Mouse (Mus musculus): ENCODE data around the gene Mapk7. TPM values are rescaled to one million over a fixed set of nuclear protein-coding genes. Genes with fewer than 3 reads are reported as not detected.

Gene Mapk7
- total RNA-seq, 4 experiments from 2014 or later, result 15.2 to 22.1 (median 20.4) TPM

DNA sequence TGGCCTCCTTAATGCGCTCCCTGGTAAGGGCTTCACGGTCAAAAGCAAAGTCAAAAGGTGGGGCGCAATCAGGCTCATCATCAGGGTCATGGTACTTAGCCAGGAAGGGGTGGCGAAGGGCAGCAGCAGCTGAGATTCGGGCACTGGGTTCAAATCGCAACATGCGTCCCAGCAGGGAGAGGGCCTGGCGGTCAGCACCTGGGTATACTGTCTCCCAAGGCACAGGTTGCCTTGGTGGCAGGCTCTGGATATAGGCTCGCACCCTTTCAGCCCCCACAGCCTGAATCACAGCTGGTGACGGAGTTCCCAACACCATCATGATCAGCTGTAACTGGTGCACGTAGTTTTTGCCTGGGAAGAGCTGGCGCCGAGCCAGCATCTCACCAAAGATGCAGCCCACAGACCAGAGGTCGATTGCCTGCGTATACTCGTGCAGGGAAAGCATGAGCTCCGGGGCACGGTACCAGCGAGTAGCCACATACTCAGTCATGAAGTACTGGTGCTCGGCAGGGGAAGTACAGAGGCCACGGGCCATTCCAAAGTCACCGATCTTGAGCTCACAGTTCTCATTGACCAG, 3.2 kb downstream of the Mapk7 start:
- no peak for DNase-seq

DNA sequence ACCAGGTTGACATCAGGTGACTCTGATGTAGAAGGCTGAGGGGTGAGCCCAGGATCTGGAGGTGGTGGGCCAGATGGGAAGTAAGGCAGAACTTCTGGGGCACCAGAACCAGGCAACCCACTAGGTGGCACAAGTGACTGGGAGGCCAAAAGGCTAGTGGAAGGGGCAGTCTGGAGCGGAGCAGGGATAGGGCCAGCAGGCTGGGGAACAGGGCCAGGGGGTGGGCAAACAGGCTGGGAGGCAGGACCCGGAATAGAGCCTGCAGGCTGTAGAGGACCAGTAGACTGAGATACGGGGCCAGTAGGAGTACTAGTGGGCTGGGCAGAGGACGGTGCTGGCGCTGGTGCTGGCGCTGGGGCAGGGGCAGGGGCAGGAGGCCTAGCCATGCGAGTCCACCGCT, 4.3 kb downstream of the Mapk7 start:
- DNase-seq, result no peak

DNA sequence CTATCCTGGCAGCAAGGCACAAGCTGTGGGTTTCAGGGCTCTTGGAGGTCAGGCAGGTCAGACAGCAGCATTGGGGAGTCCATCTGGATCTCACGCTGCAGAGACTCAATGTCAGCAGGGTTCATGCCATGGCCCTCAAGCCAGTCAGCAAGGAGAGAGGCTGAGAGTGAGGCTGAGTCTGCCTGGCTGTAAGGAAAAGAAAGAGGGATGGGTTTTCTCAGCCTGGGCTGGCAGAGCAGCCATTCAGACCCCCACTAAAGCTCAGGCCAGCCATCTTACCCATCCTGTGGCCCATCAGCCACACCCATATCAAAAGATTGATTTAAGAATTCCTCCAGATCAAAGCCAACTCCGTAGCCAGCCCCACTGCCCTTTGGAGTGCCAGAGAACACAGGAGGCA, 5.1 kb downstream of the Mapk7 start:
- DNase-seq, result no peak

DNA sequence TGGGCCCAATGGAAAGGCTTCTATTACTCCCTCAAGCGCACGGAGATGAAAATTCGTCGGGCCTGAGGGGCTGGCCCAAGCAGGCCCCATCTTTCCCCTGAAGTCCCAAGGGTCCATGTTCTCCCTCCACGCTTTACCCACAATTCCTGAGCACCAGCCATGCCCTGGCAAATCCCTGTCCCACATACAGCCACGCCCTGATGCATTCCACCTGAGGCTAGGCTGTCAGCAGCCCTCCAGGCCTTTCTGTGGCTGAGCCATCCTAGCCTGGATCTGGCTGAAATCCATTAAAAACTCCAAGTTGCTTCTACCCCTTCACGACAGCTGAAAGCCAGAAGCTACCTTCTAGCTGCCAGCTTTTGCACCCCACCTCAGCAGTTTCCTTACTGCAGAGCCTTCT, 6.3 kb downstream of the Mapk7 start:
- no peak for DNase-seq

DNA sequence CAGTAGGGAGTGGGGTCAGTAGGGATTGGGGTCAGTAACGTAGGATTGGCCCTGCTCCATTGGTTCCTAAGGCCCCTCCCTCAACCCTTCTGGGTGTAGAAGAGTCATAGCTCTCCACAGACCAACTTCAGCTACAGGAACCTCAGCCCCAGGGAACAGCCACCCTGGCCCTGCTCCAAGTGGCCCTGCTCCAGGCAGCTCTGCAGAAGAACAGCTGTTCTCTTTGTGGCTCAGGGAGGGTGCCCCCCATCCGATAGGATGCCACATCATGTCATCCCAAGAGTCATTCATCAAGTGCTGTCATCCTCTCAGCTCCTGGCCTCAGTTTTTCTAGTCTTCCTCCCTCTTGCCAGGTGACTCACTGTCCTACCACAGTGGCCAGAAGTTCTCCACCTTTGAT, 6.8 kb downstream of the Mapk7 start:
- DNase-seq, result no peak

DNA sequence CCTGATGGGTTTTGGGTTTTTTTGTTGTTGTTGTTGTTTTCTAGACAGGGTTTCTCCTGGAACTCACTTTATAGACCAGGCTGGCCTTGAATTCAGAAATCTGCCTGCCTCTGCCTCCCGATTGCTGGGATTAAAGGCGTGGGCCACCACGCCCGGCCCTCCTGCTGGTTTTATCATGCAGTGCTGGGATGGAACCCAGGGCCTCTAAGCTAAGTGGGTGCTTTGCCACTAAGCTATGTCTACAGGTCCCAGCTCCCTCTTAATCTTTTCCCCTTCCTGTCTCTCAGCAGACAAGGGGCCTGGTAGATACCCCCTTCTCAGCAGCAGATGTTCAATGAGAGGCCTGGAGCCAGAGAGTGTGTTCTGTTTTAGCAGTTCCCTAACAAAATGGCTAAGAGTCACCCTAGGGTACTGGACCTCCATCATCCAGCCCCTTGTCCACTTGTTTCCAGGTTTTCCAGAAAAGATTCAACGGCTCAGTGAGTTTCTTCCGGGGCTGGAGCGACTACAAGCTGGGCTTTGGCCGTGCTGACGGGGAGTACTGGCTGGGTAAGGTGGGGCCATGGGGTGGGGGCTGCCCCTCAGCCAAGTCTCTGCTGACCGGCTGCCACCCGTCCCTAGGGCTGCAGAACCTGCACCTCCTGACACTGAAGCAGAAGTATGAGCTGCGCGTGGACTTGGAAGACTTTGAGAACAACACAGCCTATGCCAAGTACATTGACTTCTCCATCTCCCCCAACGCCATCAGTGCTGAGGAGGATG, 7.6 kb downstream of the Mapk7 start:
- no peak for DNase-seq

DNA sequence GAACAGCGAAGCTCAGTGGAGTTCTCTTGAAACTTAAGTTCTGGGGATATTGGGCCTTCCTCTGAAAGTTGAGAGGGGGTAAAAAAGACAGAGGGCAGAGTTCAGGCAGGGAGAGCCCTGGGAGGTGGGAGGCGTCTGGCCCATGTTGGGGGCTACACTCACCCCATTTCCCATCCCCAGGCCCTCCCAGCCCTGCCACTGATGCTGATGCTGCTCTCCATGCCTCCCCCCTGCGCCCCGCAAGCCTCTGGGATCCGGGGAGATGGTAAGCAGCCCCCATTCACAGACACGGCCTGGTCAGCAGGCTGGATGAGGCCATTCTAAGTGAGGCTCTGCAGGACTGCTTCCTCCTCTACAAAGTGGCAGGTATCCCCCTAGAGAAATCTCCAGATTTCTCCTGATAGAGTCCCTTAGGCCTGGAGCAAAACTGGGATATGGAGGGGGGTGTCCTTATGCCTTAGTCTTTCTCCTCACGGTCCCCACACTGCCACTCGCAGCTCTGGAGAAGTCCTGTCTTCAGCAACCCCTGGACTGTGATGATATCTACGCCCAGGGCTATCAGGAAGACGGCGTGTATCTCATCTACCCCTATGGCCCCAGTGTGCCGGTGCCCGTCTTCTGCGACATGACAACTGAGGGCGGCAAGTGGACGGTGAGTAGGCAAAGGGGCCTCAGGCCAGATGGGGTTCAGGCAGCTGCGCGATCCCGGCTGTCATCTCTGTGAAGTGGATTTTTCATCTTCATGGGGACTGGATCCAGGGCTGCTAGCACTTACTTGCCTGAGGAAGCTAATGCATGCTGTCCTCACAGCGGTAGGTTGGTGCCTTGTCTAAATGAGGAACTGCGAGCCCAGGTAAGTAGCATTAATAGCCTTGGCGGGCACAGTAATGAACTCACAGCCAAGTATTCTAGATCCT, 8.4 kb downstream of the Mapk7 start:
- DNase-seq, result no peak

DNA sequence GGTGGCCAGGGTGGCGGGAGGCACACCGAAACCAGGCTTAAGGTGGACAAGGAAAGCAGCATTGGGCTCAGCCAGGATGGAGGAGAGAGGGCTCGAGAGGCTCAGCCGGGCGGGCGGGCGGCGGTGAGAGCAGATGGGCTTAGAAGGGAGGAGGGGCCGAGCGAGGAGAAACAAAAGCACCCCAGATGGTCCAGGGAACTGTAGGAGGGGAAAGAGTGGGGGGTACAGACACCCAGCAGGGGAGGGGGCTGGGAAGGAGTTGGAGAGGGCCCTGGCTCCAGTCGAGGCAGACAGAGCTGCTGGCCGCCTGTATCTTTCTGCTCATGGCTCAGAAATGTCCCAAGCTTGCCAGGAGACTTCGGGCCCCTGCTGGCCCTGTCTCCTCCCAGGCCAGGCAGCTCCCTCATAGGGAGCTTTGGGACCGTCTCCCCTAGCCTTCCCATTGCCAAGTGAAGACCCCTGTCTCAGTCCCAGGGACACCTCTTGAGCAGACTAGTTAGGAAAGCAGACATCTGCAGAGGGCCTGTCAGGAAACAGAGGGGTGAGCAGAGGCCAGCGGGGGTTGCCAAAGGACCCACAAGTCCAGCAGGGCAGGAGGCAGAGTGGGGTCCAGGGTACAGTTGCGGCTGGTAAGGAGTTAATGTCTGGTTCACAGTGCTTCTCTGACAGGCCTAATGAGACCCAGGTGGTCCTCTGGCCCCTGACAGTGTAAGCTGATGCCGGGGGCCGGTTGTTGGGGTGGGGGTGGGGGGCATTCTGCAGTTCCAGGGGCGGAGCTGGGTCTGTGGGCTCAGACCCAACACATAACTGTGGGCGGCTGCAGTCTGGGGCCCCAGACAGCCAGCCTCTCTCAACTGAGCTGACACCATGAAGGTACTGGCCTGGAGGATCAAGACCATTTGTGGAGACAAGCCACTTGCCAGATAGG, 9.3 kb downstream of the Mapk7 start, which contains the start of gene Mfap4:
Gene Mfap4, plus strand, starts transcription at position 819 of the 928 bp plus-strand sequence.
- DNase-seq, result no peak

DNA sequence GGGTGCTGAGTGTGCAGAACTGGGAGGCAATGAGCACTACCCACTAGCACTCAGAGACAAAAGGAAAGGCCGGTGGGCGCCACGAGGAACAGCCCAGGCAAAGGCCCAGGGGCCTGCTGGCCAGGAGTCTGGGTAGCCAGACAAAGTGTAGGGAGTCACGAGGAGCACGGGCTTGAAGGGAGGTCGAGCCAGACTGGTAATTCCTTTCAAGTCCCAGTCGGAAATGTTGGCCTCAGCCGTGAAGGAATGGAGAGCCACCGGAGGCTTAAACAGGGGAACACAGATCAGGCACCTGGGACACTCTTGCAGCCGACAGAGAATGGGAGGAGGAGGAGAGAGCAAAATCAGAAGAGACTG, 10.0 kb downstream of the Mapk7 start:
- no peak for DNase-seq

DNA sequence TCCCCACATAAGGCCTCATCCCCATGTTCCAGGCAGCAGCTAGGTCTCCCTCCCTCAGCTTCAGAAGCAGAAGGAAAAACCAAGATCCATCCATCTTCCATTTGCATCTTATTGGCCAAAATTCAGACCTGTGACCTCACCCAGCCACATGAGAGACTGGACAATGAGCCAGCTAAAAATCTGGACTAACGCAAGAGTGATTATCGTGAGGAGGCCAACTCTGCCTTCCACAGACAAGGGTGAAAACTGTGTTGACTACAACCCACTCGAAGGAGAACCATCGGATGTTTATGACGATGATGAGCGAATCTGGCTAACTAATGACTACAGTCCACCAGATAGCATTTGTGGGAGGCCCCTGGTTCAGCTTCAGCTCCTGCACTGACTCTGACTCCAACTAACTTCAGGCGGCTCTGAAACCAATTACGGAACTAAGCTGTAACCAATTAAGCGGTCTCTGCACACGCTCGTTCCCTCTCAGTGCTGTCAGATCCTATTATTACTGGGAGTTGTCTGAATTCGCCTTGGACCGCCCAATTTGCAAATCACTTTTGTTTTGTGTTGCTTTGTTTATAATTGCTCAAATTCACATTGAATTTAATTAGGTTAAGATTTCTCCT, 10.9 kb downstream of the Mapk7 start:
- no peak for DNase-seq

DNA sequence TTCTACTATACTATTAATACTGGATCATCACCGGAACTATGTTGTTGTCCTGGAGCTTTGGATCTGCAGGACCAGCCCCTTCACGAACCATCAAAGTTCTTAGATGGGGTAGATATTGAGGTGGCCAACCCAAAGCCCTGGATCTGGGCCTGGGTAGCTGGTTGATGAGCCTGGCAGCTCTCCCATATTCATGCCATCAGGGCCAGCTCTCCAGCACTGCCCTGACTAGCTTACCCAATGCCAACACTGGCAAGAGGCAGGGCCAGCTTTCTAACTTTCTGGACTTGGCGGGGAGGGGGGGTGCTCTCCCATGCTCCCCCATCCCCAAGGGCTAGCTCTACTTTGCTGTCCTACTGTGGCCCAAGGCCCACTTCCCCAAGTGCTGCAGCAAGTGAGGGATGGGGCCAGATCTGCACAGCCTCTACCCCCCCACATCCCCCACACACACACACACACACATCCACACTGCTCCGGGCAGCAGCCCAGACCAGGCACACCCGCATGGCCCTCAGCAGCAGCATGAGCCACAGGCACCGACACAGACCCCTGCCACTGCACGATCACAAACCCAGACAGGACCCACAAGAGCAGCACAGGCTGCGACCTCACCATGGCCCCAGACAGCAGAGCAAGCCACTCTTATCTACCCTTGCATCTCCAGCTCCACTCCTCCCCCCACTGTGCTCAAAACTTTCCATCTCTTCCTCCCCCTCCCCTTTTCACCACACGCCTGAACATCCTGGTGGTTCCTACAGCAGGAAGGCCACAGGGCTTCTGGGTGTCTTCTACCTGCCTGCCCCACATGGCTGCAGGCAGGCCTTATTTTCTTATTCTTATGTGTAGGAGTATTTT, 12.7 kb downstream of the Mapk7 start:
- DNase-seq, result no peak

DNA sequence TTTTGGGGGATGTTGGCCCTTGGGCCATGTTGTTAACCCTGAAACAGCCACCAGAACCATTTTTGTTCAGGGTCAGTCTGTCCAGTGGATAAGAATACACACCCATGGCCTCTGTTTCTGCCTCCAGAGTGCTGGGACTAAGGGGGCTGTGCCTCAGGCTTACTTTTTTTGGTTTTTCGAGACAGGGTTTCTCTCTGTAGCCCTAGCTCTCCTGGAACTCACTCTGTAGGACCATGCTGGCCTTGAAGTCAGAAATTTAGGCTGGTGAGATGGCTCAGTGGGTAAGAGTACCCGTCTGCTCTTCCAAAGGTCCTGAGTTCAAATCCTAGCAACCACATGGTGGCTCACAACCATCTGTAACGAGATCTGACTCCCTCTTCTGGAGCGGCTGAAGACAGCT, 15.4 kb downstream of the Mapk7 start:
- DNase-seq, result no peak

DNA sequence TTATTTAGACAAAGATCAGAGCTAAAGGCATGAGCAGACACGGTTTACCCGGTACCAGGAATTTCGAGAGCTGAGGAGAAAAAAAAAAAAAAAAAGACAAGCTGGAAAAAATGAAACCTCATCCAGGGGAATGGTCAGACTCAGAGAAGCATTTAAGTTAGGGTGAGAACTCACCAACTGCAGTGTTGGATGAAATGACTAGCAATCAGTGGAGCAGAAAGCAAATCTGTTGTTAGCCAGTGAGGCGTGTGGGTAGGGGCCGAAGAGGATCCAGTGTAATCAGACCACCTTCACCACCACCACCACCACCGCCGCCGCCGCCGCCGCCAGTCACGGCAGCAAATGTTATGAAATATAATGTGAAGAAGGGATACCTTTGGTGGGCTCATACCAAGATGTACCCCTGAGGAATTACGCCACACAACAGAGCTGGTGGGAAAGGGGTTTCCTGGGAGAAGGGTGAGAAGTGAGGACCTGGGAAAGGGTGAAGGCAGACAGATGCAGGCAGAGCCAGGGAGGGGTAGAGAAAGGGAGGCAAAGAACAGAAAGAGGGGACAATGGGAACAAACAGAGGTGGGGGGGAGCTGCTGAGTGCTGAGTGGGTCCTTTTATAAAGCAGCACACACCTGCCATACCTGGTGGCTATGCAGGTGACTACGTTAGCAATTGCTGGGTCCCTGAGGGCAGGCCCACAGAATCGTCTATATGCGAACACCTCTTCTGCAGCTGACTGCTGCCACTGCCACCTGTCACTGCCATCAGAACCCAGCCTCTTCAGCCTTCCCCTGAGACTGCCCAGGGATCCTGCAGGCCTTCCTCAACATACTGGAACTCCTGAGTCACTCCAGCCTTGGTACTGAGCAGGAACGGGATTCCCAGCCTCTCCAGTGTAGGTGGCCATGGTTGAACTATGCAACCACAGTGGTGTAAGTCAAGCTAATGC, 16.4 kb downstream of the Mapk7 start:
- no peak for DNase-seq

DNA sequence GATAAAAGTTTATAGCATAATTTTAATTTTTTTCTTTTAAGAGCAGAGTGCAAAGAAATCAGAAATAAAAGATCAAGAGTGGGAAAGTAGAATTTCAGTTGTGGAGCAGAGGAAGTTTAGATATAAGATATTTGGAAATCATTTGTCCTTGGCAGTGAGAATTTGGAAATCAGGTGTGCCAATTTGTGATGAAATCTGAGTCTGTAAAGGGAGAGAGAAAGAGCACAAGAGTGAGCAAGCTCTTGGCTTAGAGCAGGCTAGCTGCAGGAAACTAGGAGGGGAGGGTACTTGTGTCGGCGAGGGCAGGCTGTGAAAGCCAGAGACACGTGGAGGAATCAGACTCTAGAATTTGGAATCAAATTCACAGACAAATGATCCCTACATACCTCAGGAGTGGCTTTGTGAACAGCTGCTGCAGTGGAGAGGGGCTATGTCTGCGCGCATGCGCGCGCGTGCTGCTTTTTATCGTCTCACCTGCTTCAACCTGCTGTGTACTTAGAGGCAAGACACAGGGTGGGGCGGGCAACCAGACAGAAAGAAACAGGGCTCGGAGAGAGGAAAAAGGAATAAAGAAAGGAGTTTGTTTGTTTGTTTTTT, 17.3 kb downstream of the Mapk7 start:
- no peak for DNase-seq

DNA sequence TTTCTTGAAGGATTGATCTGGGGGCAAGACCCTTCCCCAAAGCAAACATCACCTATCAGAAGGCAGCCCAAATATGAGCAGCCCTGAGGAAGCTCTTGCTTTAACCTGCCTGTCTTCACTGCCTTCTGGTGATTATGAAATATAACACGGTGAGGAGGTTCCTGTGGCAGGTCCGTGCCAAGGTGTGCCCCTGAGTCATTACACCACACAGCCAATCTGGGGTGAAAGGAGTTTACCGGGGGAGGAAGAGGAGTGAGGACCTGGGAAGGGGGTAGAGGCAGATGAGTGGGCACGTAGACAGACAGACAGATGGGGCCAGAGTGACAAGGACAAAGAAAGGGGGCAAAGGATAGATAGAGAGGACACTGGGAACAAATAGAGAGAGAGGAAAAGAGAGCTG, 20.6 kb downstream of the Mapk7 start:
- DNase-seq, result no peak

DNA sequence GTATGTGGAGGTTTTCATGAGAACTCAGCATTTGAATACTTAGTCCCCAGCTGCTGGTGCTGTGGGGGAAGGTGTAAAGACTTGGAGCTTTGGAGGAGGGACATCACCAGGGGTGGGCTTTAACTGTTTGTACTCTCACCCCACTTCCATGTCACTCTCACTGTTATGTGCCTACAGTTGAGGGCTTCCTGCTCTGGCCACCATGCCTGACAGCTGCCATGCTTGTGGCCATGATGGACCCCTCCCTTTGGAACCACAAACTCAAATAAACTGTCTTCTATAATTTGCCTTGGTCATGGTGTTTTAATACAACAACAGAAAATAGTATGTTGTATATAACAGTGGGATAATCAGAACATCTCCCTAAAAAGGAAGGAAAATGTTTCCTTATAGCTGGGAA, 23.3 kb downstream of the Mapk7 start:
- no peak for DNase-seq

DNA sequence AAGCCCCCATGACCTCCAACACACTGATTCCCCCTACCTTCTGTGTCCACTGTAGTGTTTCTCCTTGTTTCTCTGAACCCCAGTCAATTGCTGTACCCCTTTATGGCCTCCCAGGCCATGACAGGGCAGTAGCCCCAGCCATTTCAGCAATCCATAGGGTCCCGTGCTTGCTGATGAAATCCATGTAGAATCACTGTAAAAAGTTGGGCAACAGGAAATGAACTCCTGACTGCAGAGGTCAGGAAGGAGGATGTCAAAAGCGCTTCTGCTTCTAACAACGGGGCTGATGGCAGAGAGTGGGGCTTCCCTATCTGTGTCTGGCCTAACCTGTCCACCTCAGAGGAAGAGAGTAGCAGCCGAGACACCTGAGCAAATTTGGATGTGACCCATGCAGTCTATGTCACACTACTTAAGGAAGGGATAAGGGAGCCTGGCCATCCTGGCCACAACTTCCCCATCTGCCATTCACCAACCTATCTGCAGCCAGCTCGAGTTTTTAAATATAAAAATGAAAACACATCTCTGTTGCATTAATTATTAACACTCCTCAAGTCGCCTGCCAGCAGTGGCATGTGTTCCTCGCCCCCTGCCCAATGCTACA, 24.8 kb downstream of the Mapk7 start:
- no peak for DNase-seq

DNA sequence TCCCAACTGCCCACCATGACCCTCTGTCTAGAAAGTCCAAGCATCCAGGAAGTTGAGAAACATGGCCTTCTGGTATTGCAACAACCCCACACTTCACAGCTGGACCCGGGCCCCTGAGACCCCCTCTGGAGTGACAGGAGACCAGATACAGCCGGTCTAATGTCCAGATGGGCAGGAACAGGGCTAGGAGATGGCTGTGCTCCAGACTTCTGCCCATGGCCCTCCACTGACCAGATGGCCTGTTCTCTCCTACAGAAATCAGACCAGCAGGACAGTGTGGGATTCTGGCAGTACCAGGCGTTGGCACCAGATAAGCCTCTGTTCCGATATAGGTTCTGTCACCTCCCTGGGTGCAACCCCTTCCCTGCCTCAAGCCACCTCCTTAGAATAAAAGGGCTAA, 25.7 kb downstream of the Mapk7 start:
- DNase-seq, result no peak

DNA sequence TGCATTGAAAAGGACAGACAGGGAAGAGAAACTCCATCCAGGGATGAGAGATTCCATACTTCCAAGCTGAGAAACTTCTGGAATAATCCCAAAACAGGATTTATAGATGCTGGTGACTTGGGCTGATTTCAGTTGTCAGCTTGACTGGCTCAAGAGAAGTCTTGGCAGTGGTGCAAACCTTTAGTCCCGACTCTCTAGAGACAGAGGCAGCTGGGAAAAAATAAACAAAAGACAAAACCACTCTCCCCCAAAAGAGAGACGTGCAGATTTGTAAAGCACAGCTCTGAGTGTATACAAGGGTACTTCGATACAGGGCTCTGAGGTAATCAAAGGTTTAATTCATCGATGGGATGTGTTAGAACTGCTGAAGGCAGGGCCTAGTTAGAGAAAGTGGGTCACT, 28.8 kb downstream of the Mapk7 start:
- no peak for DNase-seq

Data from adrenal gland, adult 8-10 months (tissue).